In the genomic region with DNA sequence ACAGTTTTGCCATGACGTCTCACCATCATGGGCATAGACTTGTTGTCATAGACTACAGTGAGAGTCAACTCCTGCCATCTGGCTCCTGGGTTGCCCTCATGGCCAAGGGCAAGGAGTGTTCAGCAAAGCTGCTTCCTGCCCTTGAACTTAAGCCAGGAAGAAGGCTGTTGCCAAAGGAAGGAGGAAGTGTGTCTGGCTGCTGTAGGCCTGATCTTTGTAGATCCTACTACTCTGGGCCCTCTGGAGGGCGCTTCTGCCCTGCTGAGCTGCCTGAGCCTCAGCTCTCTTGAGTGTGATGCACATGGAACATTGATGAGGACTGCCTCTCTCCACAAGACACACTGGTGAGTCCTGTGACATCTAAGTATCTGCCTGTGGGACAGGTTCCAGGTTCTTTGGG, we compare ENCODE assay signal across 10 mouse cellular contexts. TPM values are rescaled to one million over a fixed set of nuclear protein-coding genes. Genes with fewer than 3 reads are reported as not detected.
A peak's percentile ranks its signal among the peaks of the same experiment; 100 is the strongest.
DNase-seq lines count a peak whose midpoint lies in the region; ATAC-seq and TF ChIP-seq lines count a peak whose summit lies in the region.
"Had no signal": no experiment of that assay in that cellular context is flagged by ENCODE, and none has a peak within 500 bp of the region (broad histone marks: within the 10 kb centered on the region; RNA-seq: fewer than 3 reads in every experiment).

No protein-coding gene starts in this region.

- no peaks in the 10 kb centered on the region for H3K9me3 ChIP-seq in forebrain, postnatal 0 days (ENCODE audit: low read length)
- no peaks in the 10 kb centered on the region for H3K9me3 ChIP-seq in forebrain, embryonic 12.5 days
- no peaks in the 10 kb centered on the region for H3K9me3 ChIP-seq in embryonic facial prominence, embryonic 15.5 days (replicated peaks)
- H3K9me3 ChIP-seq in midbrain, embryonic 16.5 days (replicated peaks; ENCODE audit: control insufficient read depth, low read length, poor library complexity, severe bottlenecking) = no peaks in the 10 kb centered on the region
- H3K9me3 ChIP-seq: G1E; neural tube, embryonic 13.5 days had no signal

- WGBS in forebrain, postnatal 0 days = 80% methylated on average over 2 of the region's 2 CpGs
- 89% methylated on average over 2 of the region's 2 CpGs for WGBS in forebrain, embryonic 12.5 days
- WGBS in embryonic facial prominence, embryonic 15.5 days = 70% methylated on average over 2 of the region's 2 CpGs
- WGBS in lung, adult 2 months = 19% methylated on average over 2 of the region's 2 CpGs
- 91% methylated on average over 2 of the region's 2 CpGs for WGBS in midbrain, embryonic 16.5 days

- no peak for TF ChIP-seq POLR2A in lung, adult 2 months (IDR thresholded peaks at IDR 0.05; ENCODE audit: borderline replicate concordance, extremely low read depth, low read depth, low read length)

- no peaks in the 10 kb centered on the region for H3K36me3 ChIP-seq in forebrain, postnatal 0 days (ENCODE audit: insufficient read depth)
- H3K36me3 ChIP-seq in forebrain, embryonic 12.5 days (replicated peaks) = no peaks in the 10 kb centered on the region
- 0 out of 2 replicates have a peak, but pooled peaks cover 3% of the 10 kb centered on the region for H3K36me3 ChIP-seq in embryonic facial prominence, embryonic 15.5 days
- H3K36me3 ChIP-seq in midbrain, embryonic 16.5 days (ENCODE audit: control insufficient read depth, insufficient read depth, low read length) = no peaks in the 10 kb centered on the region
- H3K36me3 ChIP-seq: neural tube, embryonic 13.5 days had no signal

- TF ChIP-seq CTCF in forebrain, postnatal 0 days (IDR thresholded peaks at IDR 0.05; ENCODE audit: low read depth) = peak; percentile 40
- TF ChIP-seq CTCF in lung, adult 2 months (IDR thresholded peaks at IDR 0.05; ENCODE audit: insufficient read depth, low read length) = peak; percentile 61

- H3K4me3 ChIP-seq in forebrain, postnatal 0 days (ENCODE audit: low read depth, low read length) = no peak overlapping the region
- H3K4me3 ChIP-seq in forebrain, embryonic 12.5 days (replicated peaks) = no peak overlapping the region
- H3K4me3 ChIP-seq in embryonic facial prominence, embryonic 15.5 days (replicated peaks) = no peak overlapping the region
- no peak overlapping the region for H3K4me3 ChIP-seq in lung, adult 2 months (replicated peaks; ENCODE audit: extremely low read depth, low read depth, low read length)
- H3K4me3 ChIP-seq in midbrain, embryonic 16.5 days (ENCODE audit: low read depth, low read length) = no peak overlapping the region
- H3K4me3 ChIP-seq: neural tube, embryonic 13.5 days had no signal

- ATAC-seq in forebrain, postnatal 0 days = 0 out of 2 replicates have a peak, but pooled peaks have one; percentile 25
- no peak for ATAC-seq in forebrain, embryonic 12.5 days (ENCODE audit: low FRiP score)
- 0 out of 2 replicates have a peak, but pooled peaks have one; percentile 21 for ATAC-seq in embryonic facial prominence, embryonic 15.5 days (ENCODE audit: insufficient number of reproducible peaks, low FRiP score, low TSS enrichment, low read depth)
- ATAC-seq in hematopoietic stem cell, adult 5-6 weeks (replicated peaks in 1 of 2; ENCODE audit: insufficient read depth in 1 of 2, low FRiP score in 2 of 2, low TSS enrichment in 1 of 2, low read depth in 1 of 2, poor library complexity in 2 of 2, severe bottlenecking in 2 of 2) = peak; percentile 81 to 87
- no peak for ATAC-seq in midbrain, embryonic 16.5 days

- no peak for DNase-seq in forebrain, postnatal 0 days
- DNase-seq in MN1 (ENCODE audit: low spot score) = peak; percentile 56
- no peak for DNase-seq in lung, adult 2 months
- peak; percentile 78 for DNase-seq in testis, postnatal 10 days (ENCODE audit: low spot score)

- H3K4me2 ChIP-seq in forebrain, postnatal 0 days (ENCODE audit: low read depth) = no peak overlapping the region
- H3K4me2 ChIP-seq in forebrain, embryonic 12.5 days = no peak overlapping the region
- no peak overlapping the region for H3K4me2 ChIP-seq in embryonic facial prominence, embryonic 15.5 days (replicated peaks)
- H3K4me2 ChIP-seq in midbrain, embryonic 16.5 days (ENCODE audit: low read length) = no peak overlapping the region
- H3K4me2 ChIP-seq: neural tube, embryonic 13.5 days had no signal

- no peaks in the 10 kb centered on the region for H3K4me1 ChIP-seq in forebrain, postnatal 0 days (ENCODE audit: insufficient read depth)
- peaks cover 6% of the 10 kb centered on the region; the same call in 1 of the 2 replicates for H3K4me1 ChIP-seq in forebrain, embryonic 12.5 days
- peaks cover 18% of the 10 kb centered on the region; the same call in 1 of the 2 replicates for H3K4me1 ChIP-seq in embryonic facial prominence, embryonic 15.5 days
- H3K4me1 ChIP-seq in lung, adult 2 months (ENCODE audit: control insufficient read depth, insufficient read depth, low read length) = peaks cover 47% of the 10 kb centered on the region
- no peaks in the 10 kb centered on the region for H3K4me1 ChIP-seq in midbrain, embryonic 16.5 days (ENCODE audit: control insufficient read depth, insufficient read depth, low read length)

- H3K27ac ChIP-seq in forebrain, postnatal 0 days (ENCODE audit: low read depth, low read length) = no peak overlapping the region
- no peak overlapping the region for H3K27ac ChIP-seq in forebrain, embryonic 12.5 days
- H3K27ac ChIP-seq in embryonic facial prominence, embryonic 15.5 days (replicated peaks) = no peak overlapping the region
- H3K27ac ChIP-seq in midbrain, embryonic 16.5 days (ENCODE audit: low read length) = no peak overlapping the region
- H3K27ac ChIP-seq: neural tube, embryonic 13.5 days had no signal

- no peaks in the 10 kb centered on the region for H3K27me3 ChIP-seq in forebrain, postnatal 0 days (ENCODE audit: insufficient read depth, low read length)
- no peaks in the 10 kb centered on the region for H3K27me3 ChIP-seq in forebrain, embryonic 12.5 days
- no peaks in the 10 kb centered on the region for H3K27me3 ChIP-seq in embryonic facial prominence, embryonic 15.5 days
- no peaks in the 10 kb centered on the region for H3K27me3 ChIP-seq in midbrain, embryonic 16.5 days (ENCODE audit: control insufficient read depth, insufficient read depth, low read depth, low read length)
- H3K27me3 ChIP-seq: neural tube, embryonic 13.5 days had no signal

- no peak overlapping the region for H3K9ac ChIP-seq in forebrain, postnatal 0 days
- no peak overlapping the region for H3K9ac ChIP-seq in forebrain, embryonic 12.5 days
- no peak overlapping the region for H3K9ac ChIP-seq in embryonic facial prominence, embryonic 15.5 days
- H3K9ac ChIP-seq in midbrain, embryonic 16.5 days (ENCODE audit: low read depth, low read length) = no peak overlapping the region
- H3K9ac ChIP-seq: neural tube, embryonic 13.5 days had no signal

RNA-seq across cellular contexts. Expression of a gene that starts 20.8 kb away (rescaled TPM):
- 16.2 and 18.4 TPM in 2 replicates for total RNA-seq in forebrain, postnatal 0 days (2014; rRNA removed)
- 9.7 and 11.0 TPM in 2 replicates for polyA plus RNA-seq in forebrain, postnatal 0 days (2015; fragmentation: Nextera tagmentation; extraction: Ambion mirVana)
- polyA plus RNA-seq in forebrain, embryonic 12.5 days (2016; fragmentation: Nextera tagmentation; extraction: Ambion mirVana) = 18.8 and 19.9 TPM in 2 replicates
- 19.6 and 22.7 TPM in 2 replicates for polyA plus RNA-seq in embryonic facial prominence, embryonic 15.5 days (2015; fragmentation: Nextera tagmentation; extraction: Ambion mirVana)
- 9.2 and 14.3 TPM in 2 replicates for total RNA-seq in hematopoietic stem cell, adult 5-6 weeks (2017)
- 29.6 and 32.9 TPM in 2 replicates for polyA plus RNA-seq in lung, adult 2 months (2012; rRNA removed)
- 16.7 and 19.2 TPM in 2 replicates for polyA plus RNA-seq in midbrain, embryonic 16.5 days (2015; fragmentation: Nextera tagmentation; extraction: Ambion mirVana)

RNA-seq across cellular contexts. Expression of a gene that starts 32.3 kb away (rescaled TPM):
- total RNA-seq in forebrain, postnatal 0 days (2014; rRNA removed) = 39.1 and 43.5 TPM in 2 replicates
- polyA plus RNA-seq in forebrain, postnatal 0 days (2015; fragmentation: Nextera tagmentation; extraction: Ambion mirVana) = 51.6 and 51.9 TPM in 2 replicates
- polyA plus RNA-seq in forebrain, embryonic 12.5 days (2016; fragmentation: Nextera tagmentation; extraction: Ambion mirVana) = 45.6 and 50.8 TPM in 2 replicates
- 57.7 and 59.1 TPM in 2 replicates for polyA plus RNA-seq in embryonic facial prominence, embryonic 15.5 days (2015; fragmentation: Nextera tagmentation; extraction: Ambion mirVana)
- 66.1 and 70.0 TPM in 2 replicates for total RNA-seq in hematopoietic stem cell, adult 5-6 weeks (2017)
- 48.7 and 54.6 TPM in 2 replicates for polyA plus RNA-seq in lung, adult 2 months (2012; rRNA removed)
- 43.1 and 43.3 TPM in 2 replicates for polyA plus RNA-seq in midbrain, embryonic 16.5 days (2015; fragmentation: Nextera tagmentation; extraction: Ambion mirVana)

RNA-seq across cellular contexts. Expression of a gene that starts 32.6 kb away (rescaled TPM):
- 559 and 592 TPM in 2 replicates for total RNA-seq in forebrain, postnatal 0 days (2014; rRNA removed)
- 385 and 426 TPM in 2 replicates for polyA plus RNA-seq in forebrain, postnatal 0 days (2015; fragmentation: Nextera tagmentation; extraction: Ambion mirVana)
- 309 and 314 TPM in 2 replicates for polyA plus RNA-seq in forebrain, embryonic 12.5 days (2016; fragmentation: Nextera tagmentation; extraction: Ambion mirVana)
- polyA plus RNA-seq in embryonic facial prominence, embryonic 15.5 days (2015; fragmentation: Nextera tagmentation; extraction: Ambion mirVana) = 310 and 324 TPM in 2 replicates
- total RNA-seq in hematopoietic stem cell, adult 5-6 weeks (2017) = 112 and 114 TPM in 2 replicates
- 361 and 369 TPM in 2 replicates for polyA plus RNA-seq in lung, adult 2 months (2012; rRNA removed)
- 406 and 425 TPM in 2 replicates for polyA plus RNA-seq in midbrain, embryonic 16.5 days (2015; fragmentation: Nextera tagmentation; extraction: Ambion mirVana)

RNA-seq across cellular contexts. Expression of a gene that starts 34.1 kb away (rescaled TPM):
- 127 and 136 TPM in 2 replicates for total RNA-seq in forebrain, postnatal 0 days (2014; rRNA removed)
- 93.3 and 106 TPM in 2 replicates for polyA plus RNA-seq in forebrain, postnatal 0 days (2015; fragmentation: Nextera tagmentation; extraction: Ambion mirVana)
- 101 and 107 TPM in 2 replicates for polyA plus RNA-seq in forebrain, embryonic 12.5 days (2016; fragmentation: Nextera tagmentation; extraction: Ambion mirVana)
- 139 and 143 TPM in 2 replicates for polyA plus RNA-seq in embryonic facial prominence, embryonic 15.5 days (2015; fragmentation: Nextera tagmentation; extraction: Ambion mirVana)
- total RNA-seq in hematopoietic stem cell, adult 5-6 weeks (2017) = 20.4 and 26.0 TPM in 2 replicates
- 102 and 112 TPM in 2 replicates for polyA plus RNA-seq in lung, adult 2 months (2012; rRNA removed)
- 155 and 171 TPM in 2 replicates for polyA plus RNA-seq in midbrain, embryonic 16.5 days (2015; fragmentation: Nextera tagmentation; extraction: Ambion mirVana)

RNA-seq across cellular contexts. Expression of a gene that starts 48.6 kb away (rescaled TPM):
- total RNA-seq in forebrain, postnatal 0 days (2014; rRNA removed) = 197 and 249 TPM in 2 replicates
- 204 and 221 TPM in 2 replicates for polyA plus RNA-seq in forebrain, postnatal 0 days (2015; fragmentation: Nextera tagmentation; extraction: Ambion mirVana)
- polyA plus RNA-seq in forebrain, embryonic 12.5 days (2016; fragmentation: Nextera tagmentation; extraction: Ambion mirVana) = 97.4 and 106 TPM in 2 replicates
- polyA plus RNA-seq in embryonic facial prominence, embryonic 15.5 days (2015; fragmentation: Nextera tagmentation; extraction: Ambion mirVana) = 127 and 130 TPM in 2 replicates
- 24.8 and 88.6 TPM in 2 replicates for total RNA-seq in hematopoietic stem cell, adult 5-6 weeks (2017)
- polyA plus RNA-seq in lung, adult 2 months (2012; rRNA removed) = 228 and 351 TPM in 2 replicates
- 151 and 173 TPM in 2 replicates for polyA plus RNA-seq in midbrain, embryonic 16.5 days (2015; fragmentation: Nextera tagmentation; extraction: Ambion mirVana)

Comparison
In these comparisons a context has a peak if more than half of its experiments do, and no peak if none do; other contexts are left out.
1. ATAC-seq: peak in forebrain, postnatal 0 days (single experiment), embryonic facial prominence, embryonic 15.5 days (single experiment) and hematopoietic stem cell, adult 5-6 weeks (2 of 2); none in forebrain, embryonic 12.5 days (single experiment) and midbrain, embryonic 16.5 days (single experiment).
2. DNase-seq: peak in MN1 (single experiment) and testis, postnatal 10 days (single experiment); none in forebrain, postnatal 0 days (single experiment) and lung, adult 2 months (single experiment).